Mouse (Mus musculus): ENCODE results near the gene Hist1h4a.
"Not testable (repeated sequence)": the region's sequence is repeated elsewhere in the genome, so short reads cannot be mapped to it uniquely, and the experiment has no call there.

The Hist1h4a gene

GRCm38 (mm10) chr13:23740910-23741309, 20.1 kb downstream of the Hist1h4a start:
- DNase-seq = no peak

GRCm38 (mm10) chr13:23740256-23740840, 20.7 kb downstream of the Hist1h4a start:
- peak; percentile 42 for DNase-seq

- no peak for DNase-seq
These were observed 21.1 kb downstream of the Hist1h4a start for GRCm38 (mm10) chr13:23739922-23740252.

DNA sequence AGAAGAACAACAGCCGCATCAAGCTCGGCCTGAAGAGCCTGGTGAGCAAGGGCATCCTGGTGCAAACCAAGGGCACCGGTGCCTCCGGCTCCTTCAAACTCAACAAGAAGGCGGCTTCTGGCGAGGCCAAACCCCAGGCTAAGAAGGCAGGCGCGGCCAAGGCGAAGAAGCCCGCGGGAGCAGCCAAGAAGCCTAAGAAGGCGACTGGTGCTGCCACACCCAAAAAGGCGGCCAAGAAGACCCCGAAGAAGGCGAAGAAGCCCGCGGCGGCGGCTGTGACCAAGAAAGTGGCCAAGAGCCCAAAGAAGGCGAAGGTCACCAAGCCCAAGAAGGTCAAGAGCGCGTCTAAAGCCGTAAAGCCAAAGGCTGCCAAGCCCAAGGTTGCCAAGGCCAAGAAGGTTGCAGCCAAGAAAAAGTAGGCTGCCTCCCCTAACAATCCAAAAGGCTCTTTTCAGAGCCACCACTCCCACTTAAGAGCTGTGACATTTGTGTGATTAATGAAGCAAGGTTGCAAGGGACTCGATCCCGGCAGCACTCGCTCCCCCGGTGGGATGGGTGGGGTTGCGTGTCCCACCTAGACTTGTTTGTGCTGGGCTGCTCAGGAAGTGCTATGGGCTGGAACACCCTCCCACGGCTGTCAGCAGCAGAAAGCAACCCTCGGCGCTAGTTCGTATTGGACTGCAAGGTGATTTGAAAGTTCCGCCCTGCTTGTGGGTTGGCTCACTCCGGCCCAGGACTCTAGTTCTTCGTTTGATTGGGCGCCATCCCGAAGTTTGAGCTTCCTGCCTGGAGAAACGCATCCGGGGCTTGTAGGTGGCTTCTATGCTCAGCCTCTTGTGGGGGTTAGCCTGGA, 21.7 kb downstream of the Hist1h4a start:
- peak; percentile 93 for DNase-seq

GRCm38 (mm10) chr13:23738677-23739068, 22.4 kb downstream of the Hist1h4a start, which contains the start of gene Hist1h1c:
Gene Hist1h1c (plus strand): TSS chr13:23738808.
- peak; percentile 95 for DNase-seq

GRCm38 (mm10) chr13:23738041-23738440, 23.0 kb downstream of the Hist1h4a start:
- peak; percentile 49 for DNase-seq

DNA sequence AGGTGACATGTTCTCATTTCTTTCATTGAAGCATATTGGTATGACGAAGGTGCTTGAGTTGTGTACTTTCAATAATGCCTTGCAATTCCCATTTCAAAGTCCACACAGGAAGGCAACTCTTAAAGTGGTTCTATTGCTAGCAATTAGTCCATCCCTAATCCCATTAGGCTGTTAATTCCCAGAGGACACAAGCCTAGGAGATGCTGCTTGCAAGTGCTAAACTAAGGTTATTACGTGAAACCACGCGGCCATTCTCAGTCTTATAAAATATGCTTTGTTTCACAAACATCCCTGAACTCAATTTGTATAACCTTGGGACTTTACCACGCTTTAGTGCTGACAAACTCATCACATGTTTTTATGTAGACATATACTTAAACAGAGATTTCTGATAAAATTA, 23.9 kb downstream of the Hist1h4a start:
- DNase-seq = no peak

DNA sequence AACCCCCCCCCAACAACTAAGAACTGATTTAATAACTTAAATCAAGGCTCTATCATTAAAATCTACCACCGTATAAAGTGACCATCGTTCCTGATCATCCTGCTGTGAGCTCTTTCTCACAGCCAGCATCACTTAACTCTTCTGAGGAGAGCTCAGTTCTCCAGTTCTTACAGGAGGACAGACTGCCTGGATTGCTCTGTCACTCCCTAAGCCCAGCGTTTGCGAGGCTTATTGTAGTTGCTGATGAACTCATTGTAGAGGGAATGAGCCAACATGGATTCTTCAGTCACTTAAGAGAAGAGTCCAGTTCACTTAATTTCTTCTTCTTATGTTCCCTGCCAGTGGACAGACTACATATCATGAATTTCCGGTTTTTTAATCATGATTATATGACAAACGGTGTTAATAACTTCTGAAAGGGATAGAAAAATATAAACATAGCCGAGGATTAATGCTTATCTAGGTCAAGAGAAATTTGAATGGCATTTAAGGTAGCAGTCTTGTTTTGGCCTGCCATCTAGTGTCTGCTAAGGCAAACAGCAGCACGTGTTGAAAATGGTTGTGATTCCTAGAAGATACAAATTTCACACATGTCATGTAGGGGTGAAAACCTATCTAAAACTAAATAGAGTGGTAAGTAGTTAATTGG, 28.8 kb downstream of the Hist1h4a start:
- DNase-seq = peak; percentile 70

GRCm38 (mm10) chr13:23730479-23730878, 30.6 kb downstream of the Hist1h4a start:
- DNase-seq = no peak

DNA sequence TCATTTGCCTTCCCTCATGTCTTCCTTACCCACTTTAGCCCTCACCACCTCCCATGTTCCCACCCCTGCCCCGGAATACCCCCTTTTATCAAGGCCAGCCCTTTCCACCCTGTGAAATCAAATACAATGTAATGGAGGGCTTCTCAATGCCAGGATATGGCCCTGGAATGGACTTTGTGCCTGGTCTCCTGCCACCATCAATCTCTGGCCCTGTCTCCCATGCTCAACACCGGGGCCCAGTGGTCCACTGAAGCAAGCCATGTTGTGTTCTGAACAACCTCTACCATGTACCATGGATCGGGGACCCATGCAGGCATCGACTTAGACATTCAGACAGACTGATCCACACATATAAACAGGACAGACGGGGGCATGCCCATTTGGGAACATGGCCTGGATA, 31.3 kb downstream of the Hist1h4a start:
- DNase-seq = no peak

DNA sequence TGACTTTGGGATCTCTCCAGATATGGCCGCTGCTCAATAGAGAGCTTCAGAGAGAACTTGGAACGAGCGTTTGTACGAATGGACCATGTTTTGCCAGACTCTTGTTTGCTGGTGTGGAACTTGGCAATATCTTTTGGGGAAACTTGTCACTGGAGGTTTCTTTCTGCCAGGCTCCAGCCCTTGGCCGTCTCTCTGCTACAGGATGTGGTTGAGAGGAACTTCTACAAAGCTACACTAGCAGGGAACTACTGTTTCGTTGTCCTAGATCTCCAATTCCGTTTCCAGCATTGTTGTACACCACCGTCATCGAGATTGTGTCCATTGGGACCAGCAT, 31.9 kb downstream of the Hist1h4a start:
- no peak for DNase-seq

DNA sequence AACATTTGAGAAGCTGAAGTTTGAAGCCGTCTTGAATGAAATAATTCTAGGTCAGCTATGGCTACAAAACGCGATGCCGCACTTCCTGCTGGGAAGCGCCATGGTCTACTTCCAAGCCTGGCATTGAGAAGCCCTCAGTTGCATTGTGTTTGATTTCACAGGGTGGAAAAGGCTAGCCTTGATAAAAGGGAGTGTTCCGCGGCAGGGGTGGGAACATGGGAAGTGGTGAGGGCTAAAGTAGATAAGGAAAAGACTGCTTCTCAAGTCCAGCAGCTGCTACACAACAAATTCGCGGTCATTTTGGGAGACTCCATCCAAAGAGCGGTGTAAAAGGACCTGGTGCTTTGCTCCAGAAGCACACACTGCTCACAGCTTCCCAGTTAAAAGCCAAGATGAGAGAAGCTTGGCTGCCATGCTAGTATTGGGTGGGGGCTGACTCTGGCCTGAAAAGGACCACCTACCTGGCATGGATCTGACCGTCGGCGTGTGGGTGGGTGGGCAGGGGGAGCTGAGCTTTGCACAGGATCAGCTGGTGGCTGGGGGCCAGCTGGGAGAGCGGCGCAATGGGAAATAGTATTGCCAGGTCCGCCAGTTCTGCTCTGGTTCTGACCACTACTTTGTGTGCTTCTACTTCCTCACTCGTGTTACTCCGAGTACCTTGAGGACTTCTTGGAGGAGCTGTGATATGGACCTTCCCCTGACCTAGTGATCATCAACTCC, 32.4 kb downstream of the Hist1h4a start:
- DNase-seq = no peak

DNA sequence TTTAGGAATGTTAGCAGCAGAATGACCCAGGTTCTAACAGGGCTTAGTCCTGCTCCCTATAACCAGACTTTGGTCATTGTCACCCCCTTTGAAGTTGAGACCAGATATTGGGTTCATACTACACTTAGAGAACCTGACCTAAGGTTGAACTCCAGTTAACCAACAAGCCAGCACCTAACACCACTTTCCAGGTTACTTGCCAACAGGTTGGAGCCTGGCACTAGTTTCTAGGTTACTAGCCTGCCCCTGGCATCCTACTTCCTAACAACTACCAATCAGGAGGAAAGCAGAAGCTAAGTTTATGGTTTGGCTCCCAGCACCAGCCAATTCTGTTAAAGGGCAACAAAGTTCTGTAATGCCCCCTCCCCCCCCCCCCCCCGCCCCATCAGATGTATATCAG, 35.8 kb downstream of the Hist1h4a start:
- no peak for DNase-seq

DNA sequence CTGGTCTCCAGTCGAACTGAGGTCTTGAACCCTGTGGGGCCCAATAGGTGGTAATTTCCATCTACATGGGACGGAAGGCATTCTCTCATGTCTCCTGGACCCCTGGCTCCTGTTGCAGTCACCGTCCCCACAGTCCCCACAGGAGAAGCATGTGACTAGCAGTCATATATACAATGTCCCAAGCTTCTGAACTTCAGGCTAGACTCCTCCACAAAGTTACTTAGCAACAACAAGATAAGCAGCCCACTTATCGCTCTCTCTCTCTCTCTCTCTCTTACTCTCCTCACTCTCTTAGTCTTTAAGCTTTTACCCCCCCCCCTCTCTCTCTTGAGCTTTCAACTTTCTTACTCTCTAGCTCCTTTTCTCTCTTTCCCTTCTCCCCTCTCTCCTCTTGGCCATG, 36.8 kb downstream of the Hist1h4a start:
- no peak for DNase-seq

- DNase-seq = not testable (repeated sequence)
These were observed 43.3 kb downstream of the Hist1h4a start for GRCm38 (mm10) chr13:23717593-23718245.

GRCm38 (mm10) chr13:23717176-23717575, 43.9 kb downstream of the Hist1h4a start:
- no peak for DNase-seq

GRCm38 (mm10) chr13:23716261-23717042, 44.6 kb downstream of the Hist1h4a start:
- no peak for DNase-seq

All from embryo, embryonic 11 days (tissue).